Mouse (Mus musculus) ES-E14 (cell line): ENCODE measurements at regions not wholly inside any gene's neighbourhood (a gene's known extent, or its start where the extent isn't known, plus 50 kb on each side); places are given as distances from the start of the nearest gene placed in this dataset.

Source experiments
- DNase-seq: peaks from one replicate; pipeline ENCODE4 v3.0.0-alpha.2; 2013; ENCODE audit warnings: low read depth, low spot score
- H3K27ac ChIP-seq: 2 replicates; pipeline ENCODE4 v1.5.1; 2012; ENCODE audit warnings: low read depth, mild to moderate bottlenecking, low read length, moderate library complexity, mixed read lengths; ENCODE audit not compliant: poor library complexity, insufficient read depth, severe bottlenecking
- H3K36me3 ChIP-seq: 2 replicates; pipeline ENCODE4 v1.6.1; 2012; ENCODE audit warnings: mild to moderate bottlenecking, low read length, moderate library complexity, mixed read lengths; ENCODE audit not compliant: control insufficient read depth, poor library complexity, insufficient read depth, severe bottlenecking
- H3K4me1 ChIP-seq, 2 experiments: fragments of 150-350 bp in 1 of 2; sonication (generic) in 1 of 2; 2 replicates each; pipeline ENCODE4 v1.6.1; 2012; ENCODE audit warnings: low read length in 2 of 2, mild to moderate bottlenecking in 1 of 2, mixed read lengths in 1 of 2; ENCODE audit not compliant: control insufficient read depth in 2 of 2, insufficient read depth in 2 of 2, poor library complexity in 1 of 2
- H3K4me3 ChIP-seq, 2 experiments: fragments of 150-350 bp in 1 of 2; sonication (generic) in 1 of 2; 2 replicates each; pipeline ENCODE4 v1.5.1; 2012; ENCODE audit warnings: low read length in 2 of 2, low read depth in 1 of 2, mild to moderate bottlenecking in 1 of 2, mixed read lengths in 1 of 2; ENCODE audit not compliant: insufficient read depth in 1 of 2, poor library complexity in 1 of 2, severe bottlenecking in 1 of 2
- H3K9ac ChIP-seq: 2 replicates; pipeline ENCODE4 v1.6.1; 2012; ENCODE audit warnings: low read depth, mild to moderate bottlenecking, low read length, mixed read lengths; ENCODE audit not compliant: poor library complexity, insufficient read depth, severe bottlenecking
- H3K9me3 ChIP-seq: fragments of 150-350 bp; sonication (generic); 2 replicates; pipeline ENCODE4 v1.6.1; 2012; ENCODE audit warnings: low read depth, mild to moderate bottlenecking, low read length; ENCODE audit not compliant: control insufficient read depth, insufficient read depth
- CHD2 ChIP-seq: IDR thresholded peaks from 2 replicates; pipeline ENCODE4 v1.6.1; 2014; ENCODE audit warnings: mild to moderate bottlenecking, low read depth, low read length, inconsistent platforms
- HCFC1 ChIP-seq: IDR thresholded peaks from 2 replicates; pipeline ENCODE4 v1.6.1; 2012; ENCODE audit warnings: low read length, inconsistent platforms, borderline replicate concordance; ENCODE audit not compliant: insufficient read depth
- MAFK ChIP-seq: IDR thresholded peaks from 2 replicates; pipeline ENCODE4 v1.6.1; 2014; ENCODE audit warnings: mild to moderate bottlenecking, low read depth, low read length, inconsistent platforms; ENCODE audit not compliant: insufficient read depth
- ZC3H11A ChIP-seq: IDR thresholded peaks from 2 replicates; pipeline ENCODE4 v1.6.1; 2012; ENCODE audit warnings: low read depth, mild to moderate bottlenecking, inconsistent platforms, low read length, borderline replicate concordance
- ZNF384 ChIP-seq: IDR thresholded peaks from 2 replicates; pipeline ENCODE4 v1.6.1; 2012; ENCODE audit warnings: low read depth, low read length, inconsistent platforms
- in situ Hi-C, 2 experiments: fragments of 600-800 bp; cut with MboI; formaldehyde crosslinking; loops; one replicate each; pipeline ENCODE4 v1.15.1; 2025; ENCODE audit warnings: low sequenced_read_pairs in 2 of 2, inconsistent platforms in 1 of 2; ENCODE audit not compliant: unreplicated experiment in 2 of 2

DNA sequence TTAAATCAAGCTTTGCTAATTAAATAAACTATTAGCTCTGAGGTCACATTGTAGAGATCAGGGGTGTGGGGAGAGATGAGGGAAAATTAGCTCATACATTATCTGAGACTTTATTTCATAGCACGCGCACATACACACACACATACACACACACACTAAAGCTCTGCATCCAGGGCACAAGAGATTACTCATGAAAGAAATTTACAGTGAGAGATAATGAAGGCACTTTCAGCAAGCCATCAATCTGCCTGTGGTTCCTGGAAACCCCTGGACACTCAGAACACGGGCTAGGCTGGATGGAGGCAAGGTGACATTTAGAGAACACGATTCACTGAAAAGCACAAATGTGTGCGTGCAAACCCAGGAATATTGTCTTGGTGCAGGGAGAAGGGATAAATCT, 60.2 kb downstream of the Scg2 start:
- no peak for DNase-seq
- H3K9me3 ChIP-seq: no peaks in the 10 kb centered on the region
- no peaks in the 10 kb centered on the region for H3K36me3 ChIP-seq
- in situ Hi-C loops: no loop called here
- H3K4me3 ChIP-seq: no peak overlapping the region
- no peak overlapping the region for H3K9ac ChIP-seq
- H3K27ac ChIP-seq: no peak overlapping the region
- no peak for TF ChIP-seq MAFK
- no peak for TF ChIP-seq ZNF384
- TF ChIP-seq HCFC1: no peak
- TF ChIP-seq CHD2: no peak
- TF ChIP-seq ZC3H11A: no peak
- H3K4me1 ChIP-seq: peaks cover 0 to 2% of the 10 kb centered on the region in 2 experiments; a peak in 1 of 4 replicates

DNA sequence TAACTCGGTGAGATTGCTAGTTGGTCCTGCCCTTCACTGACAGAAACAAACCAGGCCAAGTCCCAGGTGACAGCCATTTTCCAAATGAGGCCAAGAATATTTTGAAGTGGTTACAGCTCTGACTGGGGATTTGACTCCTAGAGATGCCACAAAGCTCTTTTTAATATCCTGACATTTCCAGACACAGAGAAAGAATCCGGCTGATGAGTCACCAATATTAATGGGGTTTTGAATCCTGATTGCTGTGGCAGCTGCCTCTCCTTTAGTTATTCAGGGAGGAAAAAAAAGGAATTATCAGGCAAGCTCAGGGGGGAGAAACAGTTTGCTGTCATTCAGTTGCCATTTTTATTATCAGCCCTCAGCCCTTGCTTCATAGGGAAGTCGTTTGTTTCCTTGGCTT, 65.1 kb downstream of the Scg2 start:
- in situ Hi-C loops: no loop called here
- DNase-seq: no peak
- H3K27ac ChIP-seq: no peak overlapping the region
- H3K9ac ChIP-seq: no peak overlapping the region
- TF ChIP-seq CHD2 (no peak), ZNF384 (no peak), ZC3H11A (no peak), HCFC1 (no peak), MAFK (no peak)
- H3K36me3 ChIP-seq: no peaks in the 10 kb centered on the region
- no peaks in the 10 kb centered on the region for H3K9me3 ChIP-seq
- peaks cover 0 to 2% of the 10 kb centered on the region in 2 experiments; a peak in 1 of 4 replicates for H3K4me1 ChIP-seq
- H3K4me3 ChIP-seq: no peak overlapping the region

DNA sequence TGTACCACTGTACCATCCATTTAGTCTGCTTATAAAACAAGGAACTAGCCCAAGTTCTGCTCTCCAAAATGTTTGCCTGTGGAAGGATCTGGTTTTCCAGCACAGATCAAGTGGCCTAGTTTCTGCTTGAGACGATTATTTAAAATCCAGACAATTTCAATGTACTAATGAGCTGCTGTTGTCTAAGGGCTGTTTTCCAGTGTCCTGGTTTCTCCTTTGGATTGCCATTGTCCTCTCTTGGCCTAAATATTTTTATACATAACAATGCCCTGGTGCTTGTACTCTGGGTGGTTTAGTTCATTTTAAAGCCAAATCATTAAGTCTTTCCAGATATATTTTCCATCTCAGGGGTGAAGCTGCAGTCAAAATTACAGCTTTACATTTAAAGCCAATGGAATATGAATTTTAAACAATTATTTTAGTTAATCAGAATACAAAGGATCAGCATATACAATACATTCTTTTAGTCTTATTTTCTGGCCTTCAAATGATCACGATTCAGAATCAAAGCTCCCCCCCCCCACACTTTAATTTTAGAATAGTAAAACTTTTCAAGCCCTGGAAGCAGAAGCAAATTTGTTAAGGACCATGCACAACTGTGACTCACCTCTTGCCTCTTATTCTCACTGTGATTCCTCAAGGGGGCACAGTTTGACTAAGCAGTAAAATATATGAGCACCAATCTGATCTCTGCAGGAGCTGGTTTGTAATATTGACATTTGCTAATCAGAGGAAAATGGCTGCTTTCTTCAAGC, 82.5 kb downstream of the Scg2 start:
- no peaks in the 10 kb centered on the region for H3K4me1 ChIP-seq
- H3K27ac ChIP-seq: no peak overlapping the region
- in situ Hi-C loops: no loop called here
- no peak for DNase-seq
- no peaks in the 10 kb centered on the region for H3K36me3 ChIP-seq
- no peaks in the 10 kb centered on the region for H3K9me3 ChIP-seq
- TF ChIP-seq ZNF384: no peak
- no peak for TF ChIP-seq CHD2
- TF ChIP-seq ZC3H11A: no peak
- TF ChIP-seq MAFK: no peak
- no peak for TF ChIP-seq HCFC1
- no peak overlapping the region for H3K4me3 ChIP-seq
- no peak overlapping the region for H3K9ac ChIP-seq

DNA sequence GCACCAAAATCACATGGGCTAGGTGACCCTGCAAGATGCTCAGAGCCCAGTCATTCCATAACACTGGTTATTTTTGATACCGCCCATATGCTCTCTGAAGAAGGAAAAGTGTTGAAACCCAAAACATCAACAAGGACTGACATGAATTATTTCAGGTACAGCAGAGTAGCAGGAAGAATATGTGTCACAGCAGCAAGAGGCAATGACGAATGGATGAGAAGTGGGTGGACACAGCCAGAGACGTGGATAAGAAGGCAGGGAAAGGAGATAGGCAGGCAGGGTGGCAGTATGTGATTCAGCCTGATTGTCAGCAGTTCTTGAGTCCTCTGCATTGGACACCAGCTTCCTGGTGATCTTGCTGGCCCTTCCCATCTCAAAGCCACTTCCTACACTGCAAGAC, 93.4 kb downstream of the Scg2 start:
- TF ChIP-seq MAFK (no peak), HCFC1 (no peak), ZNF384 (no peak), ZC3H11A (no peak), CHD2 (no peak)
- Histone ChIP-seq H3K4me1 (no peaks in the 10 kb centered on the region), H3K9ac (no peak overlapping the region), H3K27ac (no peak overlapping the region), H3K4me3 (no peak overlapping the region), H3K36me3 (no peaks in the 10 kb centered on the region), H3K9me3 (no peaks in the 10 kb centered on the region)
- in situ Hi-C loops: no loop called here
- DNase-seq: no peak

GRCm38 (mm10) chr1:79335480-79336114, 104.3 kb downstream of the Scg2 start:
- H3K27ac ChIP-seq: no peak overlapping the region
- no peaks in the 10 kb centered on the region for H3K9me3 ChIP-seq
- in situ Hi-C loops: no loop called here
- no peak for DNase-seq
- TF ChIP-seq HCFC1 (no peak), CHD2 (no peak), MAFK (no peak), ZC3H11A (no peak), ZNF384 (no peak)
- no peaks in the 10 kb centered on the region for H3K4me1 ChIP-seq
- H3K36me3 ChIP-seq: no peaks in the 10 kb centered on the region
- no peak overlapping the region for H3K4me3 ChIP-seq
- no peak overlapping the region for H3K9ac ChIP-seq
